Mouse (Mus musculus) G1E-ER4 (cell line): ENCODE data around the gene Chd4. TPM values are rescaled to one million over a fixed set of nuclear protein-coding genes. Genes with fewer than 3 reads are reported as not detected.

ENCODE experiments used
- GATA1 ChIP-seq: IDR thresholded peaks from one replicate; pipeline ENCODE4 v1.8.0; 2012; ENCODE audit warnings: low read length, inconsistent platforms
- polyA plus RNA-seq: library from polyadenylated mRNA; stranded (reverse); fragments of >175 nt; gene quantifications from 2 replicates; pipeline ENCODE4 v1.2.3, GENCODE M21; 2012

Chd4 gene
- polyA plus RNA-seq, 1 experiment, result 228 TPM

- no peak for TF ChIP-seq GATA1
Observed at GRCm38 (mm10) chr6:125163801-125164657, 68.2 kb downstream of the Chd4 start.

- TF ChIP-seq GATA1, result no peak
Observed at GRCm38 (mm10) chr6:125164672-125165327, 69.0 kb downstream of the Chd4 start.

- no peak for TF ChIP-seq GATA1
Observed at GRCm38 (mm10) chr6:125165328-125165891, 69.6 kb downstream of the Chd4 start.

- no peak for TF ChIP-seq GATA1
Observed at GRCm38 (mm10) chr6:125166051-125166751, 70.4 kb downstream of the Chd4 start, which contains the start of gene Gapdh. Gene Gapdh, minus strand, starts transcription at chr6:125166467.

- TF ChIP-seq GATA1, result no peak
Observed at GRCm38 (mm10) chr6:125166861-125167650, 71.3 kb downstream of the Chd4 start.

GRCm38 (mm10) chr6:125168086-125168485 lies 72.3 kb downstream of the Chd4 start:
- TF ChIP-seq GATA1, result no peak

GRCm38 (mm10) chr6:125170194-125170593 lies 74.4 kb downstream of the Chd4 start:
- no peak for TF ChIP-seq GATA1

GRCm38 (mm10) chr6:125172474-125172873 lies 76.7 kb downstream of the Chd4 start:
- no peak for TF ChIP-seq GATA1

- TF ChIP-seq GATA1, result no peak
Observed at GRCm38 (mm10) chr6:125173256-125173655, 77.5 kb downstream of the Chd4 start.

GRCm38 (mm10) chr6:125175469-125175868 lies 79.7 kb downstream of the Chd4 start:
- no peak for TF ChIP-seq GATA1

GRCm38 (mm10) chr6:125179601-125180000 lies 83.8 kb downstream of the Chd4 start:
- no peak for TF ChIP-seq GATA1

Other genes starting within 250 kb of the Chd4 start
- not detected in 2 replicates for gene P3h3, start 238.2 kb upstream of the Chd4 start, polyA plus RNA-seq
- gene Gpr162, start 232.0 kb upstream of the Chd4 start, polyA plus RNA-seq, result not detected in 2 replicates
- gene Cd4, start 207.8 kb upstream of the Chd4 start, polyA plus RNA-seq, result not detected in 2 replicates
- not detected in 2 replicates for gene Lag3, start 184.3 kb upstream of the Chd4 start, polyA plus RNA-seq
- gene Ptms, start 175.9 kb upstream of the Chd4 start, polyA plus RNA-seq, result 116 and 155 TPM in 2 replicates
- 344 and 363 TPM in 2 replicates for gene Mlf2, start 164.6 kb upstream of the Chd4 start, polyA plus RNA-seq
- gene Cops7a, start 130.4 kb upstream of the Chd4 start, polyA plus RNA-seq, result 93.0 and 105 TPM in 2 replicates
- gene Pianp, start 99.3 kb upstream of the Chd4 start, polyA plus RNA-seq, result not detected in 2 replicates
- gene Zfp384, start 86.8 kb upstream of the Chd4 start, polyA plus RNA-seq, result 59.3 and 76.3 TPM in 2 replicates
- gene Ing4, start 56.2 kb upstream of the Chd4 start, polyA plus RNA-seq, result 15.9 and 16.1 TPM in 2 replicates
- 3.0 and 4.4 TPM in 2 replicates for gene Acrbp, start 46.3 kb upstream of the Chd4 start, polyA plus RNA-seq
- gene Lpar5, start 28.1 kb upstream of the Chd4 start, polyA plus RNA-seq, result 0.81 and 1.7 TPM in 2 replicates
- 49.3 and 104 TPM in 2 replicates for gene Nop2, start 35.9 kb downstream of the Chd4 start, polyA plus RNA-seq
- 23.6 and 29.7 TPM in 2 replicates for gene Iffo1, start 49.3 kb downstream of the Chd4 start, polyA plus RNA-seq
- 12,939 and 20,956 TPM in 2 replicates for gene Gapdh, start 70.5 kb downstream of the Chd4 start, polyA plus RNA-seq
- gene Ncapd2, start 95.7 kb downstream of the Chd4 start, polyA plus RNA-seq, result 265 and 289 TPM in 2 replicates
- gene Mrpl51, start 95.8 kb downstream of the Chd4 start, polyA plus RNA-seq, result 176 and 228 TPM in 2 replicates
- 2.3 and 3.1 TPM in 2 replicates for gene Vamp1, start 119.6 kb downstream of the Chd4 start, polyA plus RNA-seq
- 1.9 and 2.2 TPM in 2 replicates for gene Tapbpl, start 135.9 kb downstream of the Chd4 start, polyA plus RNA-seq
- not detected in 2 replicates for gene Cd27, start 141.0 kb downstream of the Chd4 start, polyA plus RNA-seq
- not detected in 2 replicates for gene Tuba3a, start 190.1 kb downstream of the Chd4 start, polyA plus RNA-seq
- not detected in 2 replicates for gene Ltbr, start 217.9 kb downstream of the Chd4 start, polyA plus RNA-seq
- gene Scnn1a, start 224.7 kb downstream of the Chd4 start, polyA plus RNA-seq, result not detected in 2 replicates